Mouse (Mus musculus) thymus, postnatal 4 days (tissue): Measurements from ENCODE around the gene Sumo1.
A peak's percentile ranks its signal among the peaks of the same experiment; 100 is the strongest.
"Not testable (repeated sequence)": the region's sequence is repeated elsewhere in the genome, so short reads cannot be mapped to it uniquely, and the experiment has no call there.

ENCODE experiments used
- DNase-seq: peaks from one replicate; pipeline ENCODE4 v3.0.0; 2021

Gene Sumo1

GRCm38 (mm10) chr1:59633056-59633455 is 37.6 kb downstream of the Sumo1 start:
- DNase-seq, result peak; percentile 20

DNA sequence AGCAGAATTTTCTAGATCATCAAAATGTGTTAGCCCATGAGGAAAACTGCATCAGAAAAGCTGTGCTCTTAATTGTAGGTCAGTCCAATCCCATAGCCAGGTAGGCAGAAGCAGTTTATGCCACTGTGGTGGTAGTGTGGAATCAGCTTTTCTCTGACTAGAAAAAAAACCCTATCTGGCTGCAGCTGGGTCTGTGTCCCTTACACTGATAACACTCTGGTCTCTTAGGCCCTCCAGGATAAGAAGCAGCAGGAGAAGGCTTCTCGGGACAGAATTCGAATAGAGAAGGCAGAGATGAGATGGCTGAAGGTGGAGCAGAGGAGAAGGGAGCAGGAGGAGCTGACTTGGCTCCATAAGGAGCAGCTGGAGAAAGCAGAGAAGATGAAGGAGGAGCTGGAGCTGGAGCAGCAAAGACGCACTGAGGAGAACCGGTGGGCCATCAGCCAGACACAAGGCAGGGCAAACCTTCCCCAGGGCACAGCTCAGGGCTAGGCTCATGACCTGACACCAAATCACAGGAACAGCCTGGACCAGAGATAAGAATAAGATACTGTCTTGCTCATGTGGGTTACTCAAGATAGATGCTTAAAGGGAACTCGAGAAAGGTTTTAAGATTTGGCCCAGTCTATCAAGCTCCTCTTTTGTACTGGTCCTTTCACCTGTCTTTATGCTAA is 38.5 kb downstream of the Sumo1 start:
- no peak for DNase-seq

DNA sequence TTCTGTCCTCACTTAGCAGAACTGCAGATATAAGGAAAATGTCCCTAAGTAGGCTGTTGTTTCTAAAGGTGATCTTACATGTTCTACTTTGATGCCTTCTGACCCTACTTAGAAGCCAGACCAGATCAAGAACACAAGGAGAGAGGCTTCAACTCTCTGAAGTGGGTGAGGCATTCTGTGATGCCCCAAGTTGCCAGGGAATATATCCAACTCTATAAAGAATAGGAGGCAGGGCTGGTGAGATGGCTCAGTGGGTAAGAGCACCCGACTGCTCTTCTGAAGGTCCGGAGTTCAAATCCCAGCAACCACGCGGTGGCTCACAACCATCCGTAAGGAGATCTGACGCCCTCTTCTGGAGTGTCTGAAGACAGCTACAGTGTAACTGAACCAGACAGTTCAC is 40.3 kb downstream of the Sumo1 start:
- DNase-seq, result not testable (repeated sequence)

DNA sequence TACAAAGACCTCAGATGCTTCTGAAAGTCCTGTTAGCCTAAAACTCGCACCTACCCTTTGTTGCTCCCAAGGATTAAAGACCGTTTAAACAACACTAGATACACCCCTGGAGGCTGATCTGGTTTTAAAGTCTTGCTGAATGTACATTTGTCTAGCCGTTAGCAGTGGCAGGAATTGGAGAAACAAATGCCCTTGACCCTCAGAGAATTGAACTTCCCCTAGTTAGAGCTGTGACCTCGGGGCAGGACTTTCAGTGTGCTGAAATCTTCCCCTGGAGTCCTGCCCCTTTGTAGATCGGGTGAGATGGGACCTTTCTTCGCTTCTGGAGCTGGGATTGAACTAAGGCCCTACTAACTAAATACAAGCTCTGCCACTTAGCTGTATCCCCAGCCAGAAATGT is 41.4 kb downstream of the Sumo1 start:
- DNase-seq, result no peak

GRCm38 (mm10) chr1:59625410-59625809 is 45.2 kb downstream of the Sumo1 start:
- no peak for DNase-seq

GRCm38 (mm10) chr1:59623325-59624017 is 47.2 kb downstream of the Sumo1 start:
- peak; percentile 81 for DNase-seq

DNA sequence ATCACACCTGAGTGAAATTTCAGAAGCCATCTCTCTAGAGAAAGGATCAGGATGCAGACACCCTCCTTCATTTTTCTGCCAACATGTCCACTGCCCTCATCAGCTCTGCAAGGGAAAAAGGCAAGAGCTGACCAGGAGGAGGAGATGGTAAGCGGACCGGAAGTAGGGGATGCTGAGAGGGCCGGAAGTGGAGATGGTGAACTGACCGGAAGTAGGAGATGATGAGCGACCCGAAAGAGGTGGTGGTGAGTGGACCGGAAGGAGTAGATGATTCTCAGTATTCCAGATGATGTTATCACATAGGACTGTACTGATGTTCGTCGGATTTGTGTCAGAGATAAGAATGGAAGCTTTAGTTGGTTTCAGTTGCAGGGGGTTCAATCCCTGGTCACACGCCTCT is 51.4 kb downstream of the Sumo1 start:
- no peak for DNase-seq

DNA sequence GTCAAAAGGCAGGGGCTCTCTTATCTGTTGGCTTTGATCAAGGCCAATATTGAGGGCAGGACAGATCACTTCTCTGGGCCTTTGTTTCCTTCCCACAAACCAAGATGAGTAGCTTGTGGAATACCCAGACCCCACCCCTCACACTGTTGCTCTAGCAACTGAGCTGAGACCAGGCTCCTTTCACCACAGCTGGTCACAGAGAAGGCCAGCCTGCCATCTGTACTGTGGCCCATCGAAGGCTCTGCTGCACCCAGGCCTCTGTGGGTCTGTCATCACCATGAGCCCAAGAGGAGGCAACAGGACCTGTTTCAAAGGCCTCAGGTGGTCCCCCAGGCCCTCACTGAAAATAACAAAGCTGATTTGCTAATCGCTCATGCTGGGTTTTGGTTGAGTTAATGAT is 55.6 kb downstream of the Sumo1 start:
- no peak for DNase-seq

GRCm38 (mm10) chr1:59613795-59614194 is 56.8 kb downstream of the Sumo1 start:
- peak; percentile 90 for DNase-seq

DNA sequence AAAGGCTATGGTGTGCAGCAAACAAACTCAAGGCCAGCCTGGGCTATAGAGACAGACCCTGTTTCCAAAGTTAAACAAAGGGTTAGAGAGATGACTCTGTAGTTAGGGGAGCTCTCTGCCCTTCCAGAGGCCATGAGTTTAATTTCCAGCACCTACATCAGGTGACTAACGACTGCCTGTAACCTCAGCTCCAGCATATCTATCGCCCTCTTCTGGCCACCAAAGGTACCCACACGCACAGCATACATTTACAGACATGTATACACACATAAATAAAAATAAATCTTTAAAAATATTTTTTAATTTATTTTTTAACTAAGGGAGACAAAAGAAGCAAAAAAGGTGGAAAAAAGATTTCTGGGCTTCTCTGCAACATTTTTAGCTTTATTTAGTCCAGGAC is 59.7 kb downstream of the Sumo1 start:
- DNase-seq, result no peak

GRCm38 (mm10) chr1:59609896-59610295 is 60.7 kb downstream of the Sumo1 start:
- no peak for DNase-seq

- DNase-seq, result peak; percentile 55
Observed at GRCm38 (mm10) chr1:59609458-59609857, 61.2 kb downstream of the Sumo1 start.

GRCm38 (mm10) chr1:59608920-59609319 is 61.7 kb downstream of the Sumo1 start:
- peak; percentile 71 for DNase-seq

GRCm38 (mm10) chr1:59608125-59608762 is 62.4 kb downstream of the Sumo1 start:
- DNase-seq, result no peak

DNA sequence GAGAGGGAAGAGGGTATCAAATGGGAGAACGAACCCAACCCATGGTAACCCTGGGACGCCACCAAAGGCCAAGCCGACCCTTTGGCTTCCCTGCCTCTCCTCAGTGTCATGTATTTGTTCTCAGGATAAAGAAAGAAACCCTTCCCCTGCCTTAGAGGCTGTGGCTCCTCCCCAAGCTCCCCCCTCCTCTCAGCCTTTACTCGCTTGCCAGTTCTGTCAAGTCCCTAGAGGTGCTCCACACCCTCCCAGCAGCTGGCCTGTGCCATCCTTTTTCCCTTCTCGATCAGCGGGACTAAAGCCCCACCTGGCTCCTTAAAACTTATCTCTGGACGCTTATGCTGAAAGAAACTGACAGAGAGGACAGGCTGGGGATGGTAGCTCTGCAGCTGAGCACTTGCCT is 63.6 kb downstream of the Sumo1 start:
- DNase-seq, result no peak

GRCm38 (mm10) chr1:59606479-59606878 is 64.2 kb downstream of the Sumo1 start:
- no peak for DNase-seq

- DNase-seq, result peak; percentile 53
Observed at GRCm38 (mm10) chr1:59603893-59604292, 66.7 kb downstream of the Sumo1 start.

DNA sequence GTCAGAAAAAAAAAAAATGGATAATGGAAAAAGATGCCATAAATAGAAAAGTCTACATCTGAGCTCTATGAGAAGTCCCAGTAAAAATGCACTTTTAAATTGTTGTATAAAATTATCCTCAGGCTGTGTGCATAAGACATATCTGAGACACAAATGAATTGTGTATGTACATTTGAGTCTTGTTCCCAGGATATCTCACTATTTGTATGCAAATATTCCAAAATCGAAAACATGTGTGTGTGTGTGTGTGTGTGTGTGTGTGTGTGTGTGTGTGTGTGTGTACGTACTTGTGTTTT is 67.3 kb downstream of the Sumo1 start:
- DNase-seq, result no peak

- peak; percentile 42 for DNase-seq
Observed at GRCm38 (mm10) chr1:59602531-59603416, 67.9 kb downstream of the Sumo1 start.

- DNase-seq, result no peak
Observed at GRCm38 (mm10) chr1:59595609-59596008, 75.0 kb downstream of the Sumo1 start.

DNA sequence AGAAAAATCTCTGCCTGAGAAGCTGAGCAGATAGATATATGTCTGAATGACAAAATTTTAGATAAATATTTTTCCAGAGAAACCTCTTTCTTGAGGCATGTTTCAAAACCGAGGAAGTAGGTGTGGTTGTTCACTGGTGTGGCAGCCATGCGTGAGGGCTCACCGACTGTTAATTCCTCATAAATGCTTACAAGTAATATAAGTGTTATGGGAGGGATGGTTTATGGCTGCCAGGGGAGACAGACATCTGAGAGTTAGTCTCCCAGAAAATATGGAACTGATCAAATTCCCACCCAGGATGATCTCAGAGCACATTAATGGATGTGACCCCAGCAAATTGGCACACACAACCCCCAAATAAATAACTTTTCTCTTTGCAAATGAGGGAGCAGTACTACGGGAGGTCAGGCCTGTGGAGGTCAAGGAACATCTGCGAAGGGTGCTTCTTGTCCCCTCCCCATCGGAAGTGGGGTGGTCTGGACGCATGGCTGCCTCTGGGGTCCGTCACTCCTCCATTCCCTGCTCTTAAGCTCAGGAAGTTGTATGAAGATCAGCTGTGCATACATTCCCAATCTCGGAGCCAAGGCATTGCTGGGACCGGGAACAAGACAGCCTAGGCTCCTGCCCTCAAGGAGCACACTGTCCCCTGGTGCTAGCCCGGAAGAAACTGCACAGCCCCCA is 75.9 kb downstream of the Sumo1 start:
- DNase-seq, result no peak

GRCm38 (mm10) chr1:59593622-59594035 is 77.0 kb downstream of the Sumo1 start:
- DNase-seq, result no peak

DNA sequence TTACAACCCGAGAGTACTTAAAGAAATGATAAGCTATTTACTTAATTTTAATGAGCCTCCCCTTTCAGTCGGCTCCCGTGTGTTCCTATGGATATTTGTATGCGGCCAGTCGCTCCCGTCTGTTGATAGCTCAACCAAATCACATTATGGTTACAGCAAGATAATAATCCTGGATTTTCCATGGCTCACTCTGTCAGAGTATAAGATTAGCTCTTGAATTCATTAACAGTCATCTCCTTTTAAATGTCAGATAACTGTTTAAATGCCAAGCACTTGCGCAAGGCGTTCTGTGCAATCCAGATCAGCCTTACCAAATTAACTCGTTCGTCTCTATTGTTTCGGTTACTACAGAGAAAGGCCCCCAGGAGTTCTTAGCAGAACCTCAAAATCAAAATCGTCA is 77.8 kb downstream of the Sumo1 start:
- DNase-seq, result no peak
